Mouse (Mus musculus) megakaryocyte, adult 5-6 weeks (primary cell): ENCODE measurements around the gene Pkd1l1. TPM values are rescaled to one million over a fixed set of nuclear protein-coding genes. Genes with fewer than 3 reads are reported as not detected.

Experiments used
- ATAC-seq: 2 replicates; pipeline ENCODE4 v1.8.0; 2016; ENCODE audit warnings: mild to moderate bottlenecking, inconsistent platforms; ENCODE audit not compliant: poor library complexity, severe bottlenecking
- total RNA-seq, 2 experiments: library from RNA; stranded (forward) in 1 of 2; stranded (reverse) in 1 of 2; fragments of 153-499, 151-499 nt in 1 of 2; fragments of 221-1000, 200-1000 nt in 1 of 2; gene quantifications; 2 replicates each; pipeline versions ENCODE4 v1.2.3 to v1.2.4; 2015 to 2017

The Pkd1l1 gene
- total RNA-seq (2015) = not detected in 2 replicates
- 0.04 TPM in 1 of 2 replicates, not detected in the other for total RNA-seq (2017)

DNA sequence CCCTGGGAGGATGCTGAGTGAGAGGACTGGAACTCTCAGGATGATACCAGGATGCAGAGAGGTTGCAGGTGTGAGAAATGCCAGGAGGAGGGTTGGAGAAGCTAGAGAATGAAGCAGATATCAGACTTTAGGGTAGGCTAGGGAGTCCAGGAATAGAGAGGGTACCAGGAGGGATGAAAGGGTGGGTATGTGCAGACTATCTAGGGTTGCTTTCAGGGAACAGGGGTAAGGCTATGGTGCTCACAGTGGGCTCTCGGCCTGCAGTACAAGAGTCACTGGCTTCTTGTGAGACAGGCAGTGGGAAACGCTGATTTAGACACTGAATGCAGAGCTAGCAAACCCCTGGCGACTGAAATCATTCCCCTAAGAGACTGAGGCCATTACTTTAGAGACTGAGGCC lies at the start of gene Pkd1l1:
TSS of gene Pkd1l1 (minus strand) at position 101 of the 400 bp plus-strand sequence.
- no peak for ATAC-seq

DNA sequence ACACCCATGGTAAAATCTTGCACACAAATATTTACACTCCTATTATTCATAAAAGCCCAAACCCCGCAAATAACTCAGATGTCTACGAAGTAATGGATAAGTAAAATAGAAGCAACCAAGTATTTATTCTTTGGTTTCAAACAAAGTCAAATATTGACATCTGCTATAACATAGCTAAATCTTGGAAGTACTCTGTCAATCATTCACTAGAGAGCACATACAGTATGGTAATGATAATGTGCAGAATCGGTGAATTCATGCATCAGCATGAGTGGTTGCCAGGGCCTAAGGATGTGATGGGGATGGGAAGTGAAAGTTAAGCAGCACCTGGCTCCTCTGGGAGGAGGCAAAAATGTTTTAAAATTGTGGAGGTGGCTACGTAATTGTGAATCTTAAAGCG lies 47.1 kb upstream of the Pkd1l1 start:
- ATAC-seq = no peak

DNA sequence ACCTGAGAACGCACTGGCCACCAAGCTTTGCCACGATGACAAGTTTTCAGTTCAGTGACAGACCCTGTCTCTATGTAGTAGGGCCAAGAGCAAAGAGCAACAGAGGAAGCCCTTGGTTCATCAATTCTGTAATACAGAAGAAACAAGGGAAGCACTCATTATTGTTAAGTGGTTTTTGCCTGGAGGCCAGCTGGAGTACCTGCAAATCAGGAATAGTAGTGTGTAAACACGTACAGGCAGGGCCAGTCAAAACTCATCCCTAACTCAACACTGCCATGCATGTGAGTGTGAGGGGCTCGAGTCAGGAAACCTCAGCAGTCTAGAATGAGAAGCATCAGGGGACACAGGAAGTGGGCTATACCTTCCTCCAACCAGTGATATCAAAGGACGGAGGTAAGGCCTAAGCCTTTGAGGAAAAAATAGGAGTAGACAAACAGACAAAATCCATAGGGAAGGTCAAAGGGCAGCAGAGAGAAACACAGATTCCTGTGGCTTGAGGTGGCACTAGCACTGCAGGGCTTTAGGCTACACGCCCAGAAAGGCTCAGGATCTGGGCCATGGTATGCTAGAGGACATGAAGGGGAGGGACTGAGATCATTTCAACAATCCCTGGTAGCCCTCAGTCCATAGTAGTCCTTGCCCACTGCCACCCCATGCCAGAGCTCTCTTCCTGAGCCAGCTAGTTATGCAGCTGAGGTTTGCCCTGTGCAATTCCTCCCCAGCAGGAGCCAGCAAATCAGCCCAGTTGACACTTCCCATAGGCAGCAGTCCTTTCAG lies 45.6 kb upstream of the Pkd1l1 start:
- ATAC-seq = no peak

- no peak for ATAC-seq
These were observed 41.7 kb upstream of the Pkd1l1 start for GRCm38 (mm10) chr11:9014740-9015139.

DNA sequence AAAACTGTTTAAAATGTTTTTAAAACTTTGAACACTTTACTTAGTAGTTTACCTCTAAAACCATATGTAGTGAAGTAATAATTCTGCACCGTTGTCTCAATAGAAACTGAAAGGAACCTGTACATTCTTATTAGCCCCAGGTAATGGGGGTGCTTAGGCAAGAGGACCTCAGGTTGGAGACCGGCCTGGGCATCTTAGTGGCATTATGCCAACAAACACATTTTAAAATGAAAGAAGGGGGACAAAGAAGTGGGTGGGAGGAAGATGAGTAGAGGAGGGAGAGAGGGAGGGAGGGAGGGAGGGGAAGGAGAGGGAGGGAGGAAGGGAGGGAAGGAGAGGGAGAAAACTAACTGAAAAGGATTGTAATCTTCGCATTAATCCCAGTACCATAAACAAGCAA lies 38.3 kb upstream of the Pkd1l1 start:
- ATAC-seq = peak; percentile 22; the same call in 1 of the 2 replicates

DNA sequence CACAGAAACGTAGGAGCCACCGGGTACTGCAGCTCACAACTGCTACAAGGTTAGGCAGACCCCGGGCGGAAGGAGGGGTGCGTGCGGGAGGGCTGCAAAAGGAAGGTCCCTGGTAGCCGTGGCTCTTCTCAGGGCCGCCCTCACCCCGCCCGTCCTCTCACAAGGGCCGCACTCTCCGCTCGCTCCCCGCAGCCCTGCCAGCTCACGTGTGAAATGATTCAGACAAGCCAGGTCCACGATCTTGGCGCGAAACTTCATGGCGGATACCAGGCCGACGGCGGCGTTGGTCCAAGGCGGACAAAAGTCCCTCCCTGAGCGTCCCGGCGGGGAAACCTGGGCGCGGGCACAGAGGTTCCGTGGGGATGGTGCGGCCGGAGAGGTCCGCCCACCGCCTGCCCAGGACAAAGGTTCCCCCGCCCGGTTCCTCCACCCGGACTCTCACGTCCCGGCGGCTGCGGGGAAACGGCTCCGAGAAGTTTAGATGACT lies 37.8 kb upstream of the Pkd1l1 start, which contains the start of gene Hus1:
TSS of gene Hus1 (minus strand) at position 339 of the 487 bp plus-strand sequence.
- peak; percentile 98 for ATAC-seq

DNA sequence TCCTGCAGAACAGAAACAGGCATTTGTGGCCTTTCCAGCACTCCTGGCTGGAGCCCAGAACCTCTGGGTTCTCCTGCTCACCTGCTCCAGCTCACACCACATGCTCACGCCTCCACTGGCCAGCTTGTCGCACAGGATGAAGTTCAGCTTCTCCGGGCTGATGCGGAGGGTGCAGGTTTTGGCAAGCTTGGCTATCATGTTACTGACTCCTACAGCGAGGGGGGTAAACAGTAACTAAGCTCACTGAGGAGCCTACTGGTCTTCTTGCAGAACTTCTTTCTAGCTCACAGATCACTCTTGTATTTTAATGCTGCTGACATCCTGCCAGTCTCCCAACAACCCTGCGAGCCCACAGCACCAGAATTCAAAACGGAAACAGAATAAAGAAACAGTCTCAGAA lies 37.4 kb upstream of the Pkd1l1 start:
- peak; percentile 36 for ATAC-seq

DNA sequence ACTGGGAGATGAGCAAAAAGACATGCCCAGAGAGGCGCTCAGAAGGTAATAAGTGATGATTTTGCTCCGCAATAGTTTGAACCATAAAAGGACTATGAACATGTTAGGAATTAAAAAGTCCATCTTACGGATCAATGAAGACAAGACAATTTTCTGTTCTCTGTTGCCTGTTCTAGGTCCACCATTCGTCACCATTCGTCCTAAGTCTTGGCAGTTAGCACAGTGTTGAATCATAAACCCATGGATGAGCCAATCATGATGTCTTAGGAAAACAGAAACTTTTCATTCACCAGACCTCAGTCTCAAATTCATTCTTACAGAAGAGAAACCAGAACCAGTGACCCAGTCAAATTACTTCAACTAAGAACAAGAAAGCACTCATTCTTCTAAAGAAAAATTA lies 35.7 kb upstream of the Pkd1l1 start:
- no peak for ATAC-seq

DNA sequence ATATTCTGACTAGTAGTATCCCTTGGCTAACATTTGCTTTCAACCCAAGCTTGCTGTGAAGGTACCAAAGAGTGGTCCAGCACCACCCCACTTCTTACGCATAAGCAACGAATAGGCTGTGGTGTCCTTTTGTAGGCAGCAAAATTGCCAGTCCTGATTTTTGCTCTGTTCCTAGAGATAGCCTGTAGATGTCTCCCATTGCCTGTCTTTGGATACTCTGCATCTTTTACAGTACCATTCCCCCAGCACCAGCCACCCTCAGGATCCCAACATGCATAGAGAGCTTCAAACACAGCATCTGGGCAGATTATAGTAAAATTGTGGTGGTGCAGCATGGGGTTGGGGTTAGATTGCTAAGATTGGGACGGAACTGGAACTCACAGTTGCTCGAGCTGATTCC lies 15.0 kb upstream of the Pkd1l1 start:
- no peak for ATAC-seq

DNA sequence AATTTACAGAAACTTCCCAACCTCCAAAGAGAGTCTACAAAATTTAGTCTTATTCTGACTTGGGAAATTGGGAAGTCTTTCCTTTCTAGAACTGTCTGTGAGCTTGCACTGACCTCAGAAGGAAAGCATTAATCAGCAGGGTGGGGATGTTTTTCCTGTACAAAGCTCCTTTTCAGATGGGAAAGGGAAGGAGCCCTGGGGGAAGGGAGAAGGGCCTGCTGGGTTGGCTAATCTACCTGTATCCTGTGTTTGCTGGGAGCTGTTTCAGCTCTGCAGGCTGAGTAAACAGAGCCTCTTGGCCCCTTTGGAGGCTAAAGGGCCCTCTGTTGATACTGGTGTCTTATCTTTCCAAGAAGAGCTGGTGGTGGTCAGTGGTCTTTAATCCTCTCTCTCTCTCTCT lies 13.0 kb upstream of the Pkd1l1 start:
- ATAC-seq = no peak

DNA sequence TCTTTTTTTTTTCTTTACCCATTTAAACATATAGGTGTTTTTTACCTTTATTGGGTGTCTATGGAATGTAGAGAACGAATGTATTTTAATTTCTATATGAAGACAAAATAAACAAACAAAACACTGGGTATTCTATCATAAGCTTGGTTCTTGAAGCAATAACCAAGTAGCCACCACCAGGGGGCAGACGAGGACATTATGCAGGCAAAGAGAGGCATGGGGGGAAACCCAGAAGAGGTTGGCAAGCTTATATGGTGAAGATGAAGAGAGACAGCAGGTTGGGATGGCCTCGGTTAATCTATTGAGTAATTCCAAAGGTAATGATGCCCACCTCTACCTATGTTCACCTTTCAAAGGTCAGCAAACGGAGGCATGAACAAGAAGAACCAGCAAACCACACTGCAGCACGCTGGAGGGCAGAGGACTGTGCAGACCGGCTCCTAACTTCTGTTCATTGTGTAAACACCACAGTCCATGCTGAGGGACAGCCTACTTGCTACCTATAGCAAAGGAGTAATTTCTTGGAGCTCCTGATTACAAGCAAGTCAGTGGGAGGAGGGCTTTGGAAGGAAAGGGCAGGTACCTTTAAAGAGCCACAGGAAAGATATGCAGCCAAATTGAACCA lies 10.3 kb upstream of the Pkd1l1 start:
- peak; percentile 84 for ATAC-seq

DNA sequence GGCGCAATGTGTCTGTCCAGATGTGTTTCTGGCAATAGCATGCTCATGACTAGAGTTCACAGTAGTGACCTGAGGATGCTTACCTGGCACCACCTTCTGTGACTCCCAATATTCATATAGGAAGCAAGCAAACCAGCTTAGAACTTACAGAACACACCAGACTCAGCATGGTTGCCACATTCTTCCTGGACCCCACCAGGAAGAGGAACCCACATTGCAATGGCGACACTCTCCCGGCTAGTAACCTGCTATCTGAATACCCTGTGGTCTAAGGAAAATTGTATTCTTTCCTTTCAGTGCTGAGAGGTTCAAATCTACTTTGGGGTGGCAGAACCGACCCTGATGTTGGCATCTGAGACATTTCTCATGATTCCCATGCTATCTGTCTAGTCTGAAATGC lies 5.1 kb upstream of the Pkd1l1 start:
- peak; percentile 49; the same call in 1 of the 2 replicates for ATAC-seq

GRCm38 (mm10) chr11:8972093-8972492 lies 973 bp downstream of the Pkd1l1 start:
- no peak for ATAC-seq

- ATAC-seq = no peak
These were observed 2.6 kb downstream of the Pkd1l1 start for GRCm38 (mm10) chr11:8970509-8970908.

GRCm38 (mm10) chr11:8968094-8968493 lies 5.0 kb downstream of the Pkd1l1 start:
- ATAC-seq = no peak

DNA sequence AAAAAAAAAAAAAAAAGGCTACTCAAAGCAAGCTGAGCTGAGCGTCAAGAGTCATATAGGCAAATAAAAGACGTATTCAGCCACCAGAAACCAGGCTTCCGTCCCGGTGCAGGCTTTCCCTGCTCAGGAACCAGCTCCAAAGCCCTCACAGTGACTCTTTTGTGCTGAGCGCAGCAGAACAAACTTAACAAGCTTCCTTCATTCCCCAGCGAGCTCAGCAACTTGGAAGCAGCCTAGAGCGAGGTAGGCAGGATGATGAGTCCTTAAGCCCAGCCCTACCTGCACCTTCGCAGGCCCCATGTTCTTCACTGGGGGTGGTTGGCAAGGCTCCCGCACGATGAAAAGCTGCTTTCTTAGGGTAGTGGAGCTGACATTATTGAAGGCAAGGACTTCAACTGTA lies 14.5 kb downstream of the Pkd1l1 start:
- ATAC-seq = no peak

DNA sequence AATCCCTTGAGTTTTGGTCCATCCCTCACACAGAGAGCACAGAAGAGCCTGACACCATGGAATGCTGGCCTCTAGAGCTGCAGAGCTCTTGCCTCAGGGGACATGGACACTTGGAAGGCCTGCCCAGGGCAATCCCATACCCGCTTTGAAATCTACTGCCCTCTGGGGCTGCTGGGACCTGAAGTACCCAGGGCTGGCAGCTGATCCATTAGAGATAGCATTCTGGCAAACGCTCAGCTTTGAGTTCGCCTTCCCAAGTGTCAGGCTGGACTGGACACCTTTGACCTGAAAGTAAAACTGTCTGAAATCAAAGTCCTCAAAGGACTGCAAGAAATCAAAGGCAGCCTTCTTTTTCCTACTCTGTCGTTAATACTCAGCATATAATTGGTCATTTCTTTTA lies 15.0 kb downstream of the Pkd1l1 start:
- no peak for ATAC-seq

DNA sequence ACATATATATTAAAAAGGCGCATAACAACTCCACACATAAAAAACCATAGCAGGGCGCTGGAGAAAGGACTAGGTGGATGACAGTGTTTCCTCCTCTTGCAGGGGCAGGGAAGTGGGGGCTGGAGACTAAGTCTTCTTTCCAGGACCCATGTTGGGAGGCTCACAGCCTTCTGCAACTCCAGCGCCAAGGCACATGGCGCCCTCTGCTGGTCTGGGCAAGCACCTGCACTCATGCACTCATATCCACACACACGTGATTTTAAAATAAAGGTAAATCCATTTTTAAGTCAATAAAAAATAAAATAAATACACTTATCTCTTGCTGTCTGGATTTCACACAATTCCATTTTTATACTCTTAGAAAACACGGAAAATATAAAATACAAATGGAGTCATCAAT lies 16.0 kb downstream of the Pkd1l1 start:
- ATAC-seq = no peak

- ATAC-seq = no peak
These were observed 17.4 kb downstream of the Pkd1l1 start for GRCm38 (mm10) chr11:8955678-8956077.

DNA sequence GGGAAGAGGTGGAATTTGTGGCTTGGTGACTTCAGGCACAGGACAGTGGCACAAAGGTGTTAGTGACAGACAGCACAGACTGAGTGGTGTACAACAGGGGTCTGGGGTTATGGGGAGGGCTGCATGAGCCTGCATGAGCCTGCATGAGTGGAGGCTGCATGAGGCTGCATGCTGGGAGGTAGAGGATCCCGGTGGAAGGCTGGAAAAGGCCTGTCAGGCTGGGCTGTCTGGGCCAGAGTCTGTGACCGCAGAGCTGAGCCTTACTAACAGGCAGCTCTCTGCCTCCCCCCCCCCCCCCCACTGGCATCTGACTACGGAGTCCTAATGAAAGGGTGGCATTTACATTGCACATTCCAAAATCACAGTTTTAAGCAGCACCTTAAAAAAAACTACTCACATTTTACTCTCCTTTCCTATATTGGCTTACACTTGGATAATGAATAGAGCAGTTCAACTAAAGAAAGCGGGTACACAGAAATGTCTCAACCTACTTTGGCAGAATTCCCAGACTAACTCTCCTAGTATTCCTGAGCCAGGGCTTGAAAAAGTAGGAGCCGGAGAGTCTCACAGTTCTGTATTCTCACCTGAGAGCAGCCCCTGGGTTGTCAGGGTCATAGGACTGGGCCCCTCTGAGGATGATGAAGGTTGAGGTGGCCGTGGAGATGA lies 23.2 kb downstream of the Pkd1l1 start:
- no peak for ATAC-seq

GRCm38 (mm10) chr11:8948871-8949270 lies 24.2 kb downstream of the Pkd1l1 start:
- no peak for ATAC-seq

- no peak for ATAC-seq
These were observed 29.0 kb downstream of the Pkd1l1 start for GRCm38 (mm10) chr11:8944114-8944513.
